Mouse (Mus musculus): ENCODE data around the gene Klf2.

The Klf2 gene

DNA sequence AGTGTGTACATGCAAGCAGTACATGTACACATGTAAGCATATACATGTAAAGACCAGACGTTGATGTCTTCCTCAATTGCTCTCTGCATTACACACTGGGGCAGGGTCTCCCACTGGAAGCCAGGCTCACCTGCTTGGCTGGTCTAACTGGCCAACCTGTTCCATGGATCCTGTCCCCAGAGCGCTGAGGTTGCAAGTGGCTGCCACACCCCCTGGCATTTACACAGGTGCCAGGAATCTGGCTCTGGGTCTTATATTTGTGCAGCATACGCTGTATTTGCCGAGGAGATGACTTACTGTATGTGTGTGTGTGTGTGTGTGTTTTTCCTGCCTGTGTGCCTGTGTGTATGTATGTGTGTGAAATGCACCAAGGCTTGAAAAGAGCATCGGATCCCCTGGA, 11.9 kb upstream of the Klf2 start:
- no peak for DNase-seq

DNA sequence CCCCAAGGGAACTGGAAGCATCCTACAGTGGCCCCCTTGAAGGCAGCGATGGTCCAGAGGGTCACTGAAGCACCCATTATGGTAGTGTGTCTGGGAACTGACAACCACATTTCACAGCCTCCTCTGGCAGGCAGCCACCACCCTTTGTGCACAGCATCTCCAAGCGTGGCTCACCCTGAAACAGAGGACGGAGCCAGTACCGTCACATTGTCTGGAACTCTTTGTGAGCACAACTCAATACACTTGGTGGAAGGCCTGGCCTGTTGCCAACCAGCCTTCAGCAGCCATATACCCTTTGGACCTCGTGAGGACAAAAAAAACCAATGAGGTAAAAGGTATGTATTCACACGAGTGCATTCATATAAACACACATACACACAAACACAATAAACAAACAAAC, 10.6 kb upstream of the Klf2 start:
- DNase-seq = no peak

DNA sequence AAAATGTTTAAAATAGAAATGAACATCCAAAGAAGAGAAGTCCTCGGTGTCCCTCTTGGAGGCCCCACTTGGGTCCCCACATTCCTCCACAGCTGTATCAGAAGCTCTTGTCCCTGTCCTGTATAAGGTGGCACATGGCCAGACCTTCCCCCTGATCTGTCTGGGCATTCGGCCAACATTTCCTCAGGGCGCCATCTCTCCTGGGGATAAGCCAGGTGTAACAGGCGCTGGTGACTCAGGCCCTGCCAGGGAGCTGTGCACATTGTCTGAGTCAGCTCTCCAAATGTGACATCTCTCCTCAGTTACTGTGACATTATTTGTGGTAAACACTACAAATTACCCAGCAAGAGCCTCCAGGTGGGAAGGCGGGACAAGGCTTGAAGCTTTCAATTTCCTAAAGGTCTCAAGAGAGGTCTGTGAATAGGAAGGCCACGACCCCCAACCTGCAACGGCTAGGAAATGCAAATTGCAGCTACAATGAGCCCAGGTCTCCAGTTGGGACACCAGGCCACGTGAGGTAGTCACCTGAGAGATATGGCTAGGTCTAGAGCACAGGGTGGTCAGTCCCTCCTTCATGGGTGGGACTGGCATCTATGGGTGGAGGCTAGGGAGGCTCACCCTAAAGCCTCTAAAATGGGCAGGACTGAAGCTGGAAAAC, 7.9 kb upstream of the Klf2 start:
- peak; percentile 54 for DNase-seq

DNA sequence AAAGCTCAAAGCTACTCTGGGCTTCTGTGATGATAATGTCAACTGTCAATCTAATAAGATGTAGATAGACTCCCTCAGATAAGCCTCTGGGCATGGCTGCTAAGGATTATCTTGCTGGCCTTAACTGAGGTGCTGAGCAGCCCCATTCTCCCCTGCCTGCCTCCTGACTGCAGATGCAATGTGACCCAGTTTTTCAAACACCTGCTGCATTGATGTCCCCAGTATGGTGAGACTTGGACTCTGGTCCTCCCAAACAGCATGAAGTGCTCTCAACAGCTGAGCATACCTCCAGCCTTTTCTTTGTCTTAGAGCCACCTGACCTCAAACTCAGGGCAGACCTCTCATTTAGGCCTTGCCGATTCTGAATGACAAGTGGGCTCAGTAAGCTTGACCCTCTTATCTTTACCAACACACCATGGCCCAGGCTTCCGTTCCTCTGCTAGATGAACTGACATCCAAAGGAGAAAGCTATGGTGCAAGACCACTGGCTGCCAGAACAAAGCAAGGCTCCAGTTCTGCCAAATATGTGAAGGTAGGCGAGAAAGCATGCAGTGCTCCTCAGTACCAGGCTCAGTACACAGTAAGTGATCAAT, 5.8 kb upstream of the Klf2 start:
- no peak for DNase-seq

DNA sequence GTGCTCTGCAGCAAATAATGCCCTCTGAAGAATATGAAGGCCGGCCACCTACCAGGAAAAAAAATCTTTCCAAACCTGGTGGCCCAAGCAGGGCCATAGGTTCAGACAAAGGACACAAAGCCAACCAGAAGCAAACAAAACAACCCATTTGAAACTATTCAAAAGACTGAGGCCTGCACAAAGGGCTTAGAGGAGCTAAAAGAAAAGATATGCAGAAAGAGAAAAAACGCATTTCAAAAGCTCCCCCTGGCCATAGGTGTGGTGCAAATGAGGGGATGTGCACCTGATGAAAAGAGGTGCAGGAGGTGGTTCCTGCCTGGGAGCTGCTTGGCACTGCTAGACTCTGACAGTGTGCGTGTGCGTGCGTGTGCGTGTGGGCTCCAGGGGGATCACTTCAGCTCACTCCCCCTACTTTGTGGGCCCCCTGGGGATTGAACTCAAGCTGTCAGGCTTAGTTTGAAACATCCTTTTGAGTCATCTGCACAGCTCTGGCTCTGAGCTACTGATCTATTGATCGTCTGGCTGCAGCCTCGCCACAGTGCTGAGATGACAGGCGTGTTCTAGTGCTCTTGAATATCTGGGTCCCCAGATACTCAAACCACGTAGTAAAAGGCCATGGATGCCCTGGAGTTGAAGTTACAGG, 2.7 kb upstream of the Klf2 start:
- DNase-seq = no peak

DNA sequence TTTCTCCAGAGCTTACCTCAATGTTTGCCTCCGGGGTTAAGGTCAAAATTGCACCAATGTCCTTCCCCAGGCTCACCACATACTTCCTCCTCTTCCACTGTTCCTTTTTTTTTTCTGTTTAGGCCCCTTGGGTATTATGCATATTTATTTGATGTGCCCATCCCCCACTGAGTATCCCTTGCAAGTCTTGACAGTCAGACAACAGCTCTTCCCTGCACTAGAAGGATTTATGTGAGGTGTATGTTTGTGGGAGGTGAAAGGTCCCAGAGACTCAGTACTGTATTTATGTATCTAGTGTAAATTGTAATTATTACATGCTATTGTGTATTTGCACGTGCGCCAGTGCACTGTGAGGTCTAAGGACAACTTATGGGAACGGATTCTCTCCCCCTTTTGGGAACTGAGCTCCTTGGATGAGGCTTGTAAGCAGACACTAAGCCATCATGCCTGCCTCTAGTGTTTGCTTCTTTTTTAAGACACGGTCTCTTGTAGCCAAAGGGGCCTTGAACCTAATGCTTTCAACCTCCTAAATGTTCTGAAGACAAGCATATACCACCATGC, 1.0 kb upstream of the Klf2 start:
- no peak for DNase-seq

DNA sequence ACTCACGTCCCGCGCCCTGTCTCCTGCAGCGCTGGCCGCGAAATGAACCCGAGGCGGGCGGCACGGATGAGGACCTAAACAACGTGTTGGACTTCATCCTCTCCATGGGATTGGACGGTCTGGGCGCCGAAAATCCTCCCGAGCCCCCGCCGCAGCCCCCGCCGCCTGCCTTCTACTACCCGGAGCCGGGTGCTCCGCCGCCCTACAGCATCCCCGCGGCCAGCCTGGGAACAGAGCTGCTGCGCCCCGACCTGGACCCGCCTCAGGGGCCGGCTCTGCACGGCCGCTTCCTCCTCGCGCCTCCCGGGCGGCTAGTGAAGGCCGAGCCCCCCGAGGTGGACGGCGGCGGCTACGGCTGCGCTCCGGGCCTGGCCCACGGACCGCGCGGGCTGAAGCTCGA, 564 bp downstream of the Klf2 start:
- DNase-seq = no peak

DNA sequence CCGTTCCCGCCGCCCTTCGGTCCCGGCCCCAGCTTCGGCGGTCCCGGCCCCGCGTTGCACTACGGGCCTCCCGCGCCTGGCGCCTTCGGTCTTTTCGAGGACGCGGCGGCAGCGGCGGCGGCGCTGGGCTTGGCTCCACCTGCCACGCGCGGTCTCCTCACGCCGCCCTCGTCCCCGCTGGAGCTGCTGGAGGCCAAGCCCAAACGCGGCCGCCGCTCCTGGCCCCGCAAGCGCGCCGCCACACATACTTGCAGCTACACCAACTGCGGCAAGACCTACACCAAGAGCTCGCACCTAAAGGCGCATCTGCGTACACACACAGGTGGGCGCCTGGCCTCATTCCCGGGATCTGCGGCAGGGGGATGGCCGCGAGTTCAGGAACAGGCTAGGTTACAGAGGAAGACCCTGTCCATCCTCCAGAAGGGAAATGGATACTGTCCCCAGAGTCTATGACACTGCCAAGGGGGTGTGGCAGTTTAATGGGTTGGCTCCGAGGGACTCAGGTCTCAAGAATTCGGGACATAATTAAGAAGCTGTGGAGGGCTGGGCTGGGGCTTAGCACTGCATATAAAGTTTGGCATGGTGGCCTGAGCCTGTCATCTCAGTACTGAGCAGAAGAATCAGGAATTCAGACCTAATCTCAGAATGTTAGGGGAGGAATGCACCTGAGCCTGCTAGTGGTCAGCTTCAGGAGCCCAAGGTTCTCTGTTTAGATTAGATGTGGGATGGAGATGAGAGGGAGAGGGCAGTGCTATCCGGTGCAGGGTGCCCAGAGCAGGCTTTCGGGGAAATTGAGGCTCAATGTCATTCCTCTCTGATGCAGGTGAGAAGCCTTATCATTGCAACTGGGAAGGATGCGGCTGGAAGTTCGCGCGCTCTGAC, 1.3 kb downstream of the Klf2 start:
- DNase-seq = no peak

DNA sequence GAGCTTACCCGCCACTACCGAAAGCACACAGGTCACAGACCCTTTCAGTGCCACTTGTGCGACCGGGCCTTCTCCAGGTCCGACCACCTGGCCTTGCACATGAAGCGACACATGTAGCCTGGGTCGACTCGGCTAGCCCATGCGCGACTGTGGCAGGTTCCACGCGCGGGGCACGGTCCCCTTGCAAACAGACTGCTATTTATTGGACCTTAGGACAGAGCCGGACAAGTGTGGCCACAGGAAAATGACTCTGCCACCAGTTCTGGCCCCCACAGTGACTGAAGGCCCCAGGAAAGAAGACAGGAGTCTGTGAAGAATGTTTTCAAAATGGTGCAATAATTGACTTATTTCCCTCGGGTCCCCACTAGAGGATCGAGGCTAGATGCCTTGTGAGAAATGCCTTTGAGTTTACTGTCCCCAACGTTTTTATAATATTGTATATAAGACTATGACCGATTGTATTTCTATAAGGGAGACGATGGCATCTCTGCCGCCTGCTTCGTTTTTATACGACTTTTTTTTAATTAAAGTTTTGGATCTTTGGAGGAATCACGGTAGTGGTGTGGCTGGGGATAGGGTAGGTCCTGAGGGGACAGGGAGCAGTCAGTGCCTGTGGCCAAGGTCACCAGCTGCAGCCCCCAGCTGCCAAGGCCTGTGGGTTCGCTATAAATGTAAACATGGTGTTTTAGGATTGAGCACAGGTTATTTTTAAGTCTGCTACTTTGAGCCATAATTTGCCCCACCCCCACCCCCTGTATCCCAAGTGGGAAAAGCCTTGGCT, 2.2 kb downstream of the Klf2 start:
- DNase-seq = no peak

DNA sequence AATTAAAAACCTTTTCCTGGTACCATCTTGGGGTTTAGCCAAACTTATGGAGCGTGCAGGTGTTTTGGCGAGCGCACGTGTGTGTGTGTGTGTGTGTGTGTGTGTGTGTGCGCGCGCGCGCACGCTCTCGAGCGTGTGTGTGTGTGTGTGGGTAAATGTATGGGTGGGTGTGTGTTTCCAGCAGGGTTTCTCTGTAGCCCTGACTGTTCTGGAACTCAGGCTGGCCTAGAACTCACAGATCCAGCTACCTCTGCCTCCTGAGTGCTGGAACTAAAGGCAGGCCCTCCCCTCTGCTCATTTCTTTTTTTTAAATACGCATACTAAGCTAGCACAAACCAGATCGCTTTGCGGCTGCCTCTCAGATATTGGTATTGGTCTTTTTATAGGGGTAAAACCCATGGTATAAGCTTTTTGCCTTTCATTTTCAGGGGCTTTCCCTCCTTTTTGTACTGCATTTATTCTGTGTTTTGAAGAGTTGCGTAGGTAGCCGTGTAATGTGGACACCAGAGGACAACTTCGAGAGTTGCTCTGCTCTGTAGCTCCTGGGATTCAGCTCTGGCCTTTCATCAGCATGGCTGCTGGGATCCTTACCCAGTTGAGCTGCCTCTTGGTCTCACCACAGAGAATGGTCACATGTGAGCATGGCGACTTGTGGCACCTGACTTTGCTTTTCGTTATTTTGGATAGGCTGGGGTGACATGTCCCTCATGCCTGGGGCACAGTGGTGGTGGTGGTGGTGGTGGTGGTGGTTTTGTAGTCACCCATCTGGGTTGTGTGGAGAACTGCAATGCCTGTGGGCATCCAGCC, 3.0 kb downstream of the Klf2 start:
- DNase-seq = no peak

DNA sequence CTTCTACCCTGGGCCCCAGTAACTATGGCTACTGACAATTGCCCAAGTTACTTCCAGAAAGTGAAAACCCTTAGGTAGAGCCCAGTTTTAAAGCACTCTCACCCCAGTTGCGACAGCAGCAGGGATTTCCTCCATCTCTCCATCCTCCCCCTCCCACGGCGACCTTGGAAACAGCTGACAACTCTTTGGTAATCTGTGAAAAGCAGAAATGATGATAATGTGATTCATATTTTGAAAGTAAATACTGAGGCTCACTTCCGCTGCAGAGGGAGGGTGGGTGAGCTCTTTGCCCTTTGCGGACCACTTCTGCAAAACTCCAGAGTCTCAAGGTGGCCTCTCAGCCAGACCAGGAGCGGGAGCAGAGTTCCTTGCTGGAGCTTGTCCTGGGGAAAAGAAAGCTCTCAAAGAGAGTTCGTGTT, 3.6 kb downstream of the Klf2 start:
- DNase-seq = no peak

DNA sequence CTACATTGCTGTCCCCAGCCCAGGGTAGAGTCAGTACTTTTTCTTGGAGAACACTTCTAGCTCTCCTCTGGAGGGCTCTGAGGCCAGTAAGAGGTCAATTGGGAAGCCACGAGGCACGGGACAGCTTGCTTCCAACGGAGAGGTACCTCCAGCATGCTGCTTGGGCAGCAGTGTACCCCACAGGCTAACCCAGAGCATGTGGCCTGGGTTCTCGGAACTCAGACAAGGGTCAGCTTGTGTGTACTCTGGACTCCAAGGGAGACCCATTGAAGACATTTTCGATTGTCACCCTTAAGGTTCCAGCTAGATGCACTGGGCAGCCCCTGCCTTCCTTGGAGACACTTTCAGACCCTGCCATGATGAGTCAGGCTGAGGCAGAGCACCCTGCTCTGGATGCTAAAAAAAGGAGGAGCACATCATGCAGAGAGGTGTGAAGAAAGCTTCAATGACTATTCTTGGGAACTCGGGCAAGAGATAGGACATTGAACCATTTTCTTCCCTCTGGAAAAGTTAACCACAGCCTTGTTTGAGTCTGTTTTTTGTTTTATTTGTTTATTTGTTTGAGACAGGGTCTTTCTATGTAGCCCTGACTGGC, 4.4 kb downstream of the Klf2 start:
- DNase-seq = no peak

DNA sequence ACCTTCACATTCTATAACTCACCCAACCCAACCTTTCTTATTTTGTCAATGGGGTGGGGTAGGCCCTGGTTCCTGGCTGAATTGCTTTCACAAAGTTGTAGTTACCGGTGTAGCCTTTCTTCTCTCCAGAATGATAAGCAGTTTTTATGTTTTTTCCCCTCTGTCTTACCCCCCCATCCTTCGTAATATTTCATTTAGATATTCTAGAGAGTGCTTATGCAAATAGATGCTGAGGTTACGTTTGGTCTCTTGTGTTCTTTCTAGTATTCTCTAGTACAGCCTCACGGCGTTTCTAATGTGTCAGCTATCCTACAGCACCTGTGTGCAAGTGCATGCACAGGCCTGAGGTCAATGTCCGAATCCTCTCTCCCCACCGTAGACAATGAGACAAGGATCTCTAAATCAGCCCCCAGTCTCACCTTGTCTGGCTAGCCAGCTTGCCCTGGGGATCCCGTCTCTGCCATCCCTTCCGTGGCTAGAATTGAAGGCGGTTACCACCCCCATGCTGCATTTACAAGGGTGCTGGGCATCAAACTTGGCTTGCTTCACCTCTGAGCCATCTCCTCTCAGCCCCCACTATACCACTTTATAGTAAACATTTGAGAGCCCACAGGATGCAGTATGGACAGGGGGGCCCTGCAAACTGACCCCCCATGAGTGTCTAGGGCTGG, 5.3 kb downstream of the Klf2 start:
- no peak for DNase-seq

DNA sequence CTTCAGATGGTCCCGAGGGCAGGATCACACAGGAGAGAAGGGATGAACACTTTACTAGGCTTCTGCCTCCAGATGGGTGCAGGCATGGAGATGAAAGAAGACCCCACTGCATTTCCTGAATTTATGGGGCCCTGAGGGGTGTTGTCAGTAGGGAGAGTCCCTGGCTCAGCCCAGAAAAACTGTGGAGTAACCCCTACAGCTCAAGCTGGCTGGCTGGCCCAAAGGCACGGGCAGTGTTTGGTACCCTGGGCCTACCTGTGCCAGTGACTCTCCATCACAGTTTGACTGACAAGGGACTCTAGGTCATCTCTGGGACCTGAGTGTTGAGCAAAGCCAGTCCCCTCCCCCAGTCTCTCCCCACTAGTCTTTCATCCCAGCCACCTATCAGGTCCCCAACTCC, 5.9 kb downstream of the Klf2 start:
- no peak for DNase-seq

DNA sequence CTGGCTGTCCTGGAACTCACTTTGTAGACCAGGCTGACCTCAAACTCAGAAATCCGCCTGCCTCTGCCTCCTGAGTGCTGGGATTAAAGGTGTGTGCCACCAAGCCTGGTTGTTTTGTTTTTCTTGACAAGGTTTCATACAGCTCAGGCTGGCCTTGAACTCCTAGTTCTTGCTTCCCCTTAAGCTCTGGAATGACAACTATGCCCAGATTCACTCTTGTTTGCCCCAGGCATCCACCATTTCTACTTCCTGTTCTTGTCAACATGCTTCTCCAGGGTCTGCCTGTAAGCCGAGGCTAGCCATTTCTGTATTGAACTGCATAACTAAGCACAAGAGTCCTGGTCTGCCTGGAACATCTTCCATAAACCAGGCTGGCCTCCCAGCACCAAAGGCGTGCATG, 10.3 kb downstream of the Klf2 start:
- no peak for DNase-seq

DNA sequence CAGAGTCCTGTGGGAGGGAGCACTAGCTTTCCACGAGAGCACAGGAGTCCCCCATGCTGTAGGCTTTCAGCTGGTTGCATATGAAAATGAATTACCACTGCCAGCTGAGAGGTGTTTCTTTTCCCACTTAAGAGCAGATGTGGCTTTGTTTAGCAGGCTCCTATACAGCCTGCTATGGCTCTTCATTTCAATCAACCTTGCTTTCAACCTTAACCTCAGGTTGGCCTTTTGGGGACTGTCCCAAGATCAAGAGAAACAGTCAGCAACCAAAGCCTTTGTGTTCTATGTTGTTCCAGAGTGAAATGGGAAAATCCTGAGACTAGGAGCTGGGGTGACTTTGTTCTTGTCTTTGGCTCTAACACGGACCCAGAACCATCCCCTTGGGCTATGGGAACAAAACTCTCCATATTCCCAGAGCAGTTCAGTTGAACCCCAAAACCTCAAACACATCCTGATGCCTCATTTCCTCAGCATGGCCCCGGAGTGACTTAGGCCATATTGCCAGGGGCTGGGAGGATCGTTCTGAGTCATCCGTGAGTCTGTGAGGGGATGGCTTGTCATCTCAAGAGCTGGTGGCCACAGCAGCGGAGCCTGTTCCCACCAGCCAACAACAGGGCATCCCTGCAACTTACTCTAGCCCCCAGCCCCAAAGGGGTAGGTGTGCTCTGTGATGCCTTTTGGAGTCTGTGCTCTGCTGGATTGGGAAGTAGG, 12.1 kb downstream of the Klf2 start:
- no peak for DNase-seq

DNA sequence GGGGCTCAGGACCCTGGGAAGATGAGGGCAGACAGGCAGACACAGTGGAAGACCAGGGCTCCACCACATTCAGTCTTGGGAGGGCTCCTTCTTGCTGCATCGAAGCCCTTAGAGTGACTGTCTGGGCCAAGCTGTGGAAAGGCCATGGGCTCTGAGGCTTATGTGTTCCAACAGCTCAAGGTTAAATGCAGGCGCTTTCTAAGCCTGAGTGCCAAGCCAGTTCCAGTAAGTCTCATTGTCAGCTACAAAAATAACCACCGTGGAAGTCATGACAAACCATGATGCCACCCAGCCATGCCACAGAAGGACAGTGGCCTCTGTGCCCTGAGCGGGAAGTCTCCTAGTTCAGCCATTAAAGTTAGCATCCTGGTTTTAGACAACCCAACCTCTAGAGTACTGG, 12.8 kb downstream of the Klf2 start:
- DNase-seq = no peak

DNA sequence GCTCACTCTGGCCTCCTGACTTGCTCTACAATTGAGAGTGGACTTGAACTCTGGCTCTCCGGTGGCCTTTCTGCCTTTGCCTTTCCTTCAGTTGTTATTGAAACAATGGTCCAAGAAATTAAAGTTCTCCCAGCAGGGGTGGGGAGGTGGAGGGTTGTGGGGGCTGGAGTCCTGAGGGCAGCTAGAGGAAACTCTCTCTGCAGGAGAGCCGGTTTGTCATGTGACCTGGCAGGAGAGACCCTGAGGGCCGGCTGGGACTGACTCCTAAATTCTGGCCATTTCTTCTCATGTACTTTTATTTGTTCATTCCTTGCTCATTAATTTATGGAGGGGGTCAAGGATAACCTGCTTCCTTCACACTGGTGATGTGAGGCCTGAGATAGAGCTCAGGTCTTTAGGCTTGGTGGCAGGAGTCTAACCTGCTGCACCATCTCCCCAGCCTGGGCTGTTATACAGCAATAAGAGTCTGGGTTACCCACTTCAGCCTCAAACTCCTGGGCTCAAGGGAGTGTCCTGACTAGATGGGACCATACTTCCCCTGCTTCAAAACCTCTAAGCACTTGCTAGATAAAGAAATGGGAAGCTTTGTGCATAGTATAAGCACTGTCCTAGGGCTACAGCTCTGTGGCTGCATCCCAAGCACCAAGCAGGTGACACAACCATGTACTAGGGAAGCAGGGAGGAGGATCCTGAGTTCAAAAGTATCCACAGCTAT, 14.8 kb downstream of the Klf2 start:
- DNase-seq = no peak

DNA sequence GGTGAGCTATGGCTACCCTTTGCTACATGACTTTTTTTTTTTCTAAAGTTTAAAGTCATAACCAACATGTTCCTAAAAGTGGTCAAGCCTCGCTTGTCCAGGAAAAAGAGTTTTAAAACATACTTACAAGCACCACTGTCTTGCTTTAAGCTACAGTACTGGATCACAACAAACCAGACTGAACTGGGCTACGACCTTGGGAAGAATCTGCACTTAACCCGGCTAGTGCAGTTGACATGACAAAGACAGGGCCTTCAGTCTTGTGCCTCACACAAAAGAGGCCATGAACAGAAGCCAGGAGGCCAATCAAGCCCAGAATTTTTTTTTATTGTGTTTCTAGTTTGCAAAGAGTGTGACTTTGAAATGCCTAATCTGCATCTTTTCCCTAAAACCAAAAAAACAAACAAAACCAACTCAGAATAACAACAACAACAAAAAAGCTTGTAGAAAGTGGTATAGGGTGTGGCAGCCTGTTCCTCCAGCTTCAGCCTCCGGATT, 15.4 kb downstream of the Klf2 start:
- no peak for DNase-seq

Measured in cerebellum, adult 11 months (tissue).